Mouse (Mus musculus): ENCODE data around the gene Rcan3. TPM values are rescaled to one million over a fixed set of nuclear protein-coding genes. Genes with fewer than 3 reads are reported as not detected.

Rcan3 gene
- polyA plus RNA-seq, 1 experiment from 2014 or later: 9.2 TPM

GRCm38 (mm10) chr4:135442473-135442872, 8.8 kb upstream of the Rcan3 start:
- Histone ChIP-seq H3K9ac (ENCODE audit: low read length) (no peak overlapping the region), H3K4me2 (ENCODE audit: low read length) (no peak overlapping the region), H3K27ac (replicated peaks in 1 of 2; ENCODE audit: control insufficient read depth in 1 of 2, insufficient read depth in 1 of 2, low read depth in 2 of 2, low read length in 2 of 2) (no peak overlapping the region), H3K9me3 (ENCODE audit: control insufficient read depth, low read length) (no peaks in the 10 kb centered on the region), H3K4me1 (ENCODE audit: control insufficient read depth in 2 of 2, insufficient read depth in 2 of 2, low read length in 2 of 2) (peaks cover 6 to 7% of the 10 kb centered on the region in 2 experiments), H3K36me3 (ENCODE audit: control insufficient read depth, insufficient read depth, low read length) (no peaks in the 10 kb centered on the region), H3K4me3 (ENCODE audit: control insufficient read depth in 1 of 2, insufficient read depth in 1 of 2, low read depth in 1 of 2, low read length in 2 of 2) (no peak overlapping the region), H3K27me3 (ENCODE audit: control insufficient read depth, insufficient read depth, low read length) (no peaks in the 10 kb centered on the region)
- ATAC-seq (ENCODE audit: insufficient number of reproducible peaks, insufficient read depth, low FRiP score, low read depth): no peak
- 60% methylated on average over 5 of the region's 5 CpGs for WGBS

DNA sequence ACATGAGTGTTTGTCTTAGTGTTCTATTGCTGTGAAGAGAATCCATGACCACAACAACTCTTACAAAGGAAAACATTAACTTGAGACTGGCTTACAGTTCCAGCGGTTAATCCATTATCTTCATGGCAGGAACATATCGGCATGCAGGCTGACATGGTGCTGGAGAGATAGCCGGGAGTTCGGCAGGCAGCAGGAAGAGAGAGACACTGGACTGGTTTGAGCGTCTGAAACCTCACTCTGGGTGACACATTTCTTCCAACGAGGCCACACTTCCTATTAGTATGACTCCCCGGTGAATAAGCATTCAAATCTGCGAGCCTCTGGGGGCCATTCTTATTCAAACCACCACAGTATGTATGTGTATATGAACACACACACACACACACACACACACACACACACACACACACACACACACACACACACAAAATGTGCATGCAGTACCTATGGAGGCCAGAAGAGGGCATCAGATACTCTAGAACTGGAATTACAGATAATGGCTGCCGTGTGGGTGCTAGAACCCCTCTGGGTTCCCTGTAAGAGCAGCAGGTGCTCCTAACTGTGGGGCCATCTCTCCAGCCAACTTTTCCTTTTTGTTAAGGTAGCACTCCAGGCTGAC, 6.4 kb upstream of the Rcan3 start:
- Histone ChIP-seq H3K9ac (ENCODE audit: low read length) (no peak overlapping the region), H3K27ac (replicated peaks in 1 of 2; ENCODE audit: control insufficient read depth in 1 of 2, insufficient read depth in 1 of 2, low read depth in 2 of 2, low read length in 2 of 2) (peak overlapping the region; percentile 27 to 71; a peak in 1 of 4 replicates), H3K27me3 (ENCODE audit: control insufficient read depth, insufficient read depth, low read length) (no peaks in the 10 kb centered on the region), H3K4me2 (ENCODE audit: low read length) (peak overlapping the region; percentile 56; the same call in 1 of the 2 replicates), H3K4me1 (ENCODE audit: control insufficient read depth in 2 of 2, insufficient read depth in 2 of 2, low read length in 2 of 2) (peaks cover 7 to 8% of the 10 kb centered on the region in 2 experiments), H3K4me3 (ENCODE audit: control insufficient read depth in 1 of 2, insufficient read depth in 1 of 2, low read depth in 1 of 2, low read length in 2 of 2) (no peak overlapping the region), H3K9me3 (ENCODE audit: control insufficient read depth, low read length) (no peaks in the 10 kb centered on the region), H3K36me3 (ENCODE audit: control insufficient read depth, insufficient read depth, low read length) (no peaks in the 10 kb centered on the region)
- no peak for ATAC-seq (ENCODE audit: insufficient number of reproducible peaks, insufficient read depth, low FRiP score, low read depth)
- WGBS: 29% methylated on average over 9 of the region's 9 CpGs

DNA sequence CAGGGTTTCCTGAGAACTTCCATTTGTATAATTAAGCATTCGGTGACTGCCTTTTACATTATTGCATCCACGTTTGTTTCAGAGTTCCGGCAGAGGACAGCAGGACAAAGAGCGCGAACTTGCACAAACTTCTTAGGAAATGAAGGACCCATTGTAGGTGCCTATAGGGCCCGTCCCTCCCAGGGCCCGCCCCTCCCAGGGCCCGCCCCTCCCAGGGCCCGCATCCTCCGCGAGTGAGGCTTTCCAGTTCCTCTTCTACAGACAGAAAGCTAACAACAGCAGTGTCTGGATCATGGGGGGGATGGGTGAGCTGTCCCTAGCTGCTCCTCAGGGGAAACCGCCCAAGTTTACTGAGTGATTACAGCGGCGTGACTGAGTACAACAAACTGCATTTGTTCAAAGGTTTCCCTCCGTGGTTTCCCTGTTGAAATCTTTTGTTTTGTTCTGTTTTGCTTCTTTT, 5.6 kb upstream of the Rcan3 start:
- Histone ChIP-seq H3K36me3 (ENCODE audit: control insufficient read depth, insufficient read depth, low read length) (no peaks in the 10 kb centered on the region), H3K4me2 (ENCODE audit: low read length) (peak overlapping the region; percentile 56), H3K4me3 (ENCODE audit: control insufficient read depth in 1 of 2, insufficient read depth in 1 of 2, low read depth in 1 of 2, low read length in 2 of 2) (peak overlapping the region in 1 of 2 experiments; percentile 18; a peak in 3 of 4 replicates), H3K27me3 (ENCODE audit: control insufficient read depth, insufficient read depth, low read length) (no peaks in the 10 kb centered on the region), H3K4me1 (ENCODE audit: control insufficient read depth in 2 of 2, insufficient read depth in 2 of 2, low read length in 2 of 2) (peaks cover 8 to 12% of the 10 kb centered on the region in 2 experiments), H3K9me3 (ENCODE audit: control insufficient read depth, low read length) (no peaks in the 10 kb centered on the region), H3K27ac (replicated peaks in 1 of 2; ENCODE audit: control insufficient read depth in 1 of 2, insufficient read depth in 1 of 2, low read depth in 2 of 2, low read length in 2 of 2) (peak overlapping the region; percentile 64 to 71), H3K9ac (ENCODE audit: low read length) (peak overlapping the region; percentile 44)
- WGBS: 5% methylated on average over 15 of the region's 15 CpGs
- ATAC-seq (ENCODE audit: insufficient number of reproducible peaks, insufficient read depth, low FRiP score, low read depth): peak; percentile 77

GRCm38 (mm10) chr4:135437924-135438323, 4.3 kb upstream of the Rcan3 start:
- Histone ChIP-seq H3K27me3 (ENCODE audit: control insufficient read depth, insufficient read depth, low read length) (no peaks in the 10 kb centered on the region), H3K4me1 (ENCODE audit: control insufficient read depth in 2 of 2, insufficient read depth in 2 of 2, low read length in 2 of 2) (peaks cover 11 to 13% of the 10 kb centered on the region in 2 experiments), H3K9ac (ENCODE audit: low read length) (no peak overlapping the region), H3K27ac (replicated peaks in 1 of 2; ENCODE audit: control insufficient read depth in 1 of 2, insufficient read depth in 1 of 2, low read depth in 2 of 2, low read length in 2 of 2) (no peak overlapping the region), H3K36me3 (ENCODE audit: control insufficient read depth, insufficient read depth, low read length) (no peaks in the 10 kb centered on the region), H3K4me3 (ENCODE audit: control insufficient read depth in 1 of 2, insufficient read depth in 1 of 2, low read depth in 1 of 2, low read length in 2 of 2) (no peak overlapping the region), H3K9me3 (ENCODE audit: control insufficient read depth, low read length) (no peaks in the 10 kb centered on the region), H3K4me2 (ENCODE audit: low read length) (no peak overlapping the region)
- ATAC-seq (ENCODE audit: insufficient number of reproducible peaks, insufficient read depth, low FRiP score, low read depth): no peak

DNA sequence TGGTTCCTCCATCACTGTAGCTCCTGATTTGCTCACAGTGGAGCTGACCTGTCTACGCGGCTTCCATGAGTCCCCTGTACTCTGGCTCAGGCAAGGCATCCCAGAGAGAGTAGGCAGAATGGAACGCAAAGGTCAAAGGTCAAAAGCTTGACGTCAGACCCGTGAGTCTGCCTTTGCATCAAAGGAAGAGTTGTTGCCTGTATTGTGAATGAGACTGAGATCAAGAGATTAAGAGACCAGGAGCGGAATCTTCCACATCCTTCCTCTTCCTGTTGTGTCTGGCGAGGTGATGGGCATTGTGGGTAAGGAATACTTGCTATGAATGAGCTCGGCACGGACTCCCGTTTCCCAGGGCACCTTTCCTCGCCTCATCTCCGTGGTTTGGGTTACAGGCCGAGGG, 2.6 kb upstream of the Rcan3 start:
- no peaks in the 10 kb centered on the region for H3K9me3 ChIP-seq (ENCODE audit: control insufficient read depth, low read length)
- 43% methylated on average over 13 of the region's 13 CpGs for WGBS
- peaks cover 12 to 13% of the 10 kb centered on the region in 2 experiments for H3K4me1 ChIP-seq (ENCODE audit: control insufficient read depth in 2 of 2, insufficient read depth in 2 of 2, low read length in 2 of 2)
- H3K27ac ChIP-seq (replicated peaks in 1 of 2; ENCODE audit: control insufficient read depth in 1 of 2, insufficient read depth in 1 of 2, low read depth in 2 of 2, low read length in 2 of 2): peak overlapping the region; percentile 15 to 30; a peak in 2 of 4 replicates
- no peak overlapping the region for H3K4me3 ChIP-seq (ENCODE audit: control insufficient read depth in 1 of 2, insufficient read depth in 1 of 2, low read depth in 1 of 2, low read length in 2 of 2)
- ATAC-seq (ENCODE audit: insufficient number of reproducible peaks, insufficient read depth, low FRiP score, low read depth): no peak
- 0 out of 2 replicates have a peak overlapping the region, but pooled peaks have one; percentile 1 for H3K4me2 ChIP-seq (ENCODE audit: low read length)
- no peaks in the 10 kb centered on the region for H3K36me3 ChIP-seq (ENCODE audit: control insufficient read depth, insufficient read depth, low read length)
- H3K9ac ChIP-seq (ENCODE audit: low read length): no peak overlapping the region
- no peaks in the 10 kb centered on the region for H3K27me3 ChIP-seq (ENCODE audit: control insufficient read depth, insufficient read depth, low read length)

GRCm38 (mm10) chr4:135434395-135434789, 739 bp upstream of the Rcan3 start:
- ATAC-seq (ENCODE audit: insufficient number of reproducible peaks, insufficient read depth, low FRiP score, low read depth): no peak
- H3K27ac ChIP-seq (replicated peaks in 1 of 2; ENCODE audit: control insufficient read depth in 1 of 2, insufficient read depth in 1 of 2, low read depth in 2 of 2, low read length in 2 of 2): peak overlapping the region in 1 of 2 experiments; percentile 59; a peak in 3 of 4 replicates
- H3K4me1 ChIP-seq (ENCODE audit: control insufficient read depth in 2 of 2, insufficient read depth in 2 of 2, low read length in 2 of 2): peaks cover 8 to 10% of the 10 kb centered on the region in 2 experiments
- H3K36me3 ChIP-seq (ENCODE audit: control insufficient read depth, insufficient read depth, low read length): no peaks in the 10 kb centered on the region
- no peaks in the 10 kb centered on the region for H3K27me3 ChIP-seq (ENCODE audit: control insufficient read depth, insufficient read depth, low read length)
- no peaks in the 10 kb centered on the region for H3K9me3 ChIP-seq (ENCODE audit: control insufficient read depth, low read length)
- WGBS: 35% methylated on average over 11 of the region's 11 CpGs
- peak overlapping the region; percentile 59 to 66 for H3K4me3 ChIP-seq (ENCODE audit: control insufficient read depth in 1 of 2, insufficient read depth in 1 of 2, low read depth in 1 of 2, low read length in 2 of 2)
- peak overlapping the region; percentile 98 for H3K4me2 ChIP-seq (ENCODE audit: low read length)
- H3K9ac ChIP-seq (ENCODE audit: low read length): peak overlapping the region; percentile 77

- peaks cover 6% of the 10 kb centered on the region in 2 experiments; a peak in 2 of 4 replicates for H3K4me1 ChIP-seq (ENCODE audit: control insufficient read depth in 2 of 2, insufficient read depth in 2 of 2, low read length in 2 of 2)
- H3K9ac ChIP-seq (ENCODE audit: low read length): peak overlapping the region; percentile 86
- 7% methylated on average over 10 of the region's 10 CpGs for WGBS
- peak overlapping the region; percentile 66 to 74 for H3K4me3 ChIP-seq (ENCODE audit: control insufficient read depth in 1 of 2, insufficient read depth in 1 of 2, low read depth in 1 of 2, low read length in 2 of 2)
- ATAC-seq (ENCODE audit: insufficient number of reproducible peaks, insufficient read depth, low FRiP score, low read depth): no peak
- H3K27me3 ChIP-seq (ENCODE audit: control insufficient read depth, insufficient read depth, low read length): no peaks in the 10 kb centered on the region
- no peaks in the 10 kb centered on the region for H3K9me3 ChIP-seq (ENCODE audit: control insufficient read depth, low read length)
- peak overlapping the region; percentile 98 for H3K4me2 ChIP-seq (ENCODE audit: low read length)
- no peaks in the 10 kb centered on the region for H3K36me3 ChIP-seq (ENCODE audit: control insufficient read depth, insufficient read depth, low read length)
- 0 out of 4 replicates have a peak overlapping the region, but pooled peaks of 1 of the 2 experiments have one; percentile 2 for H3K27ac ChIP-seq (replicated peaks in 1 of 2; ENCODE audit: control insufficient read depth in 1 of 2, insufficient read depth in 1 of 2, low read depth in 2 of 2, low read length in 2 of 2)
Measured at GRCm38 (mm10) chr4:135433086-135433442, 589 bp downstream of the Rcan3 start.
